Mouse (Mus musculus) right cerebral cortex, adult 18-20 months (tissue): ENCODE measurements at regions not wholly inside any gene's neighbourhood (a gene's known extent, or its start where the extent isn't known, plus 50 kb on each side); places are given as distances from the start of the nearest gene placed in this dataset.

Experiments
- DNase-seq: peaks from one replicate; pipeline ENCODE4 v3.0.0; 2022; ENCODE audit warnings: mixed read lengths

DNA sequence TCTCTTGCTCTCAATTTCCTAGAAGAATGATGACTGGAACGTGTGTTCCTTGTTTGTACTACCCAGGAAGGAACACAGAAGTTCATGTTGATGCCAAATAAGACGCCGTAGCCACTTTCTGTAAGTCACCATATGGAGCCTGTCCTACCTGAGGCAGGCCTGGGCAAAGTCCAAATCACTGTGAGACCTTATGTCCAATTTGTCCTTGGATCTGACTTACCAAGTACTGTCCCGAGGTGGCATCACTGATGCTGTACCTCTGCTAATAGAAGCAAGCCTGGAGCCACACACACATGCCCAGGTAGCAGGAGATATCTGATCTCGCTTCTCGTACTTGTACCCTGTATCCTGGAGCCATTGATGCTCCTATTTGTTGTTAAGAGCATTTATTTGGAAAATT, 91.2 kb upstream of the E2f7 start:
- DNase-seq, result no peak

DNA sequence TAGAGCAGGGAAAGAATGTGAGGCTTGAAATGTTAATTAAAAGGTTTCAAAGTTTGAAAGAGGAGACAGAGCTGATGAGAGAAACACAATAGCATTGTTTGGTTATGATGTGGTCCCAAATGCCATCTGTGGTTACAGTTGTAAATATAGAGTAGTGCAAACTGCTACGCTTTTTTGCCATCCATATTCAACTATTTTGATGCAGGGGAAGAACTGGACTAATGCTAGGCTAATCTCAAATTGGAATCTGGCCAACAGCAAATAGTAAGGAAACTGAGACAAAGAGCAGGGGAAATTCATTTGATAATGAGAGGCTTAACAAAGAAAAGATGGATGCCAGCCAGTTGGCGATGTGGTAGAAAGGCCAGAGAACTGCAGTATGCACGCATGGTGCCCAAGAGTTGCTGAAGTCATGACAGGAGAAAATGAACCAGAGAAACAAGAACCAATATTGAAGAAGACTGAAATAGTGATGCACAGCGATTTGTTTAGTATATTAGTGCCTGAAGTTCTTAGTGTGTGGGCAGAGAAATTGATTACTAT, 87.0 kb upstream of the E2f7 start:
- no peak for DNase-seq

DNA sequence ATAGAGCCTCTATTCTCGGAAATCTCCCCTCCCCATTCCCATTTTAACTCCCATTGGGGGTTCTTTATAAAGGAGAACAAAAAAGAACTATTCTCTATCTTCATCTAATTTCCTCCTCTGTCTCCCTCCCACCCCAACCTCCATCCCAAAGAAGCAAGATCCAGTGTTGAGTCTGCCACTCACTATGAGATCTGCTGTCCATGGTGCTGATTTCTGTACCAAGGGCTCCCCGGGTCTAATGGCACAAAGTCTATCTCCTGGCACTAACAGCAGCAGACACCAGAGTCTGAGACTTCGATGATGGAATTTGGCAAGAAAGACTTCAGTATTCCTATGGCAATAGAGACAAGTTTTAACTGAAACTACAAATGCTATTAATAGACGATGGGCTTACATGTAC, 68.7 kb upstream of the E2f7 start:
- no peak for DNase-seq
